Mouse (Mus musculus) mouse embryonic stem cell (cell line): Measurements from ENCODE around the gene Gabrb1.

Experiments
- in situ Hi-C, 2 experiments: fragments of 300-500 bp; cut with MboI; formaldehyde crosslinking; loops; 1 replicate in 1 of 2; 3 replicates in 1 of 2; pipeline ENCODE4 v1.14.3; 2019 to 2020; ENCODE audit warnings: low sequenced_read_pairs in 2 of 2, low pct_unique_long_range_greater_than_20kb in 1 of 2, mixed read lengths in 1 of 2; ENCODE audit not compliant: unreplicated experiment in 1 of 2

Gabrb1 gene

GRCm38 (mm10) chr5:71781514-71782179, 123.7 kb downstream of the Gabrb1 start:
- in situ Hi-C loops = no loop called here

GRCm38 (mm10) chr5:71822862-71823261, 164.9 kb downstream of the Gabrb1 start:
- in situ Hi-C loops = no loop called here

- in situ Hi-C loops = no loop called here
Observed at GRCm38 (mm10) chr5:71828342-71828741, 170.4 kb downstream of the Gabrb1 start.

- in situ Hi-C loops = no loop called here
Observed at GRCm38 (mm10) chr5:71828996-71829395, 171.1 kb downstream of the Gabrb1 start.

- in situ Hi-C loops = no loop called here
Observed at GRCm38 (mm10) chr5:71830342-71830741, 172.4 kb downstream of the Gabrb1 start.

GRCm38 (mm10) chr5:71842241-71842640, 184.3 kb downstream of the Gabrb1 start:
- in situ Hi-C loops = no loop called here

GRCm38 (mm10) chr5:71898214-71898613, 240.3 kb downstream of the Gabrb1 start:
- in situ Hi-C loops = no loop called here

GRCm38 (mm10) chr5:71903399-71903798, 245.5 kb downstream of the Gabrb1 start:
- in situ Hi-C loops = no loop called here

GRCm38 (mm10) chr5:71914028-71914427, 256.1 kb downstream of the Gabrb1 start:
- in situ Hi-C loops = no loop called here

- in situ Hi-C loops = no loop called here
Observed at GRCm38 (mm10) chr5:71915711-71916110, 257.8 kb downstream of the Gabrb1 start.

GRCm38 (mm10) chr5:71917206-71917605, 259.3 kb downstream of the Gabrb1 start:
- in situ Hi-C loops = no loop called here

GRCm38 (mm10) chr5:71923636-71924035, 265.7 kb downstream of the Gabrb1 start:
- in situ Hi-C loops = no loop called here

GRCm38 (mm10) chr5:71926336-71926735, 268.4 kb downstream of the Gabrb1 start:
- in situ Hi-C loops = no loop called here

- in situ Hi-C loops = no loop called here
Observed at GRCm38 (mm10) chr5:71930036-71930435, 272.1 kb downstream of the Gabrb1 start.

GRCm38 (mm10) chr5:71951398-71951797, 293.5 kb downstream of the Gabrb1 start:
- in situ Hi-C loops = no loop called here

- in situ Hi-C loops = no loop called here
Observed at GRCm38 (mm10) chr5:71955070-71955685, 297.3 kb downstream of the Gabrb1 start.

GRCm38 (mm10) chr5:71964876-71965432, 307.0 kb downstream of the Gabrb1 start:
- in situ Hi-C loops = no loop called here

- in situ Hi-C loops = no loop called here
Observed at GRCm38 (mm10) chr5:71965529-71965928, 307.6 kb downstream of the Gabrb1 start.

GRCm38 (mm10) chr5:71970140-71970800, 312.4 kb downstream of the Gabrb1 start:
- in situ Hi-C loops = no loop called here
